Mouse (Mus musculus): ENCODE results near the gene Utp3.
"Not testable (repeated sequence)": the region's sequence is repeated elsewhere in the genome, so short reads cannot be mapped to it uniquely, and the experiment has no call there.

Gene Utp3

GRCm38 (mm10) chr5:88554086-88554886 lies at the start of gene Utp3:
Gene Utp3 (plus strand): TSS chr5:88554462.
- DNase-seq (ENCODE audit: low read depth) = peak; percentile 99

- DNase-seq (ENCODE audit: low read depth) = peak; percentile 14
These were observed 45.7 kb upstream of the Utp3 start for GRCm38 (mm10) chr5:88508555-88508954.

- no peak for DNase-seq (ENCODE audit: low read depth)
These were observed 45.3 kb upstream of the Utp3 start for GRCm38 (mm10) chr5:88508990-88509389.

GRCm38 (mm10) chr5:88519232-88519631 lies 35.0 kb upstream of the Utp3 start:
- peak; percentile 66 for DNase-seq (ENCODE audit: low read depth)

GRCm38 (mm10) chr5:88527657-88528056 lies 26.6 kb upstream of the Utp3 start, which contains the start of gene Jchain:
Gene Jchain (minus strand): TSS chr5:88527891.
- DNase-seq (ENCODE audit: low read depth) = no peak

GRCm38 (mm10) chr5:88530908-88531307 lies 23.4 kb upstream of the Utp3 start:
- DNase-seq (ENCODE audit: low read depth) = no peak

GRCm38 (mm10) chr5:88534697-88535096 lies 19.6 kb upstream of the Utp3 start:
- DNase-seq (ENCODE audit: low read depth) = no peak

GRCm38 (mm10) chr5:88540845-88541244 lies 13.4 kb upstream of the Utp3 start:
- no peak for DNase-seq (ENCODE audit: low read depth)

GRCm38 (mm10) chr5:88542651-88543282 lies 11.5 kb upstream of the Utp3 start:
- peak; percentile 73 for DNase-seq (ENCODE audit: low read depth)

- not testable (repeated sequence) for DNase-seq (ENCODE audit: low read depth)
These were observed 9.9 kb upstream of the Utp3 start for GRCm38 (mm10) chr5:88544411-88544810.

- DNase-seq (ENCODE audit: low read depth) = no peak
These were observed 8.7 kb upstream of the Utp3 start for GRCm38 (mm10) chr5:88545536-88545935.

- peak; percentile 71 for DNase-seq (ENCODE audit: low read depth)
These were observed 784 bp upstream of the Utp3 start for GRCm38 (mm10) chr5:88553271-88554085.

GRCm38 (mm10) chr5:88558991-88559390 lies 4.7 kb downstream of the Utp3 start:
- no peak for DNase-seq (ENCODE audit: low read depth)

GRCm38 (mm10) chr5:88561080-88561814 lies 7.0 kb downstream of the Utp3 start:
- no peak for DNase-seq (ENCODE audit: low read depth)

GRCm38 (mm10) chr5:88562863-88563780 lies 8.9 kb downstream of the Utp3 start:
- no peak for DNase-seq (ENCODE audit: low read depth)

GRCm38 (mm10) chr5:88564501-88565147 lies 10.4 kb downstream of the Utp3 start, which contains the start of gene Rufy3:
Gene Rufy3 (plus strand): TSS chr5:88565040.
- peak; percentile 66 for DNase-seq (ENCODE audit: low read depth)

- peak; percentile 66 for DNase-seq (ENCODE audit: low read depth)
These were observed 11.1 kb downstream of the Utp3 start for GRCm38 (mm10) chr5:88565148-88566033.

- no peak for DNase-seq (ENCODE audit: low read depth)
These were observed 12.0 kb downstream of the Utp3 start for GRCm38 (mm10) chr5:88566034-88566841.
